Mouse (Mus musculus) forebrain, embryonic 15.5 days (tissue): ENCODE data around the gene Ascc3. TPM values are rescaled to one million over a fixed set of nuclear protein-coding genes. Genes with fewer than 3 reads are reported as not detected.
A peak's percentile ranks its signal among the peaks of the same experiment; 100 is the strongest.

Source experiments
- ATAC-seq: fragments of 200-750 bp; cut with Nextera tagmentation; replicated peaks from 2 replicates; pipeline ENCODE4 v1.8.0; 2017; ENCODE audit warnings: mild to moderate bottlenecking, moderate TSS enrichment, moderate library complexity
- H3K27ac ChIP-seq: fragments of 300-500 bp; sonication (generic); replicated peaks from 2 replicates; pipeline ENCODE4 v1.5.1; 2015; ENCODE audit warnings: mild to moderate bottlenecking, inconsistent platforms
- H3K27me3 ChIP-seq: fragments of 300-500 bp; sonication (generic); 2 replicates; pipeline ENCODE4 v1.6.1; 2015; ENCODE audit warnings: inconsistent platforms
- H3K36me3 ChIP-seq: fragments of 300-500 bp; sonication (generic); 2 replicates; pipeline ENCODE4 v1.6.1; 2015; ENCODE audit warnings: mild to moderate bottlenecking, inconsistent platforms
- H3K4me1 ChIP-seq: fragments of 300-500 bp; sonication (generic); 2 replicates; pipeline ENCODE4 v1.6.1; 2015; ENCODE audit warnings: inconsistent platforms
- H3K4me2 ChIP-seq: fragments of 300-500 bp; sonication (generic); replicated peaks from 2 replicates; pipeline ENCODE4 v1.6.1; 2015; ENCODE audit warnings: mild to moderate bottlenecking, inconsistent platforms
- H3K4me3 ChIP-seq: fragments of 300-500 bp; sonication (generic); 2 replicates; pipeline ENCODE4 v1.5.1; 2015; ENCODE audit warnings: mild to moderate bottlenecking, inconsistent platforms
- H3K9ac ChIP-seq: fragments of 300-500 bp; sonication (generic); replicated peaks from 2 replicates; pipeline ENCODE4 v1.6.1; 2015; ENCODE audit warnings: mild to moderate bottlenecking, inconsistent platforms
- H3K9me3 ChIP-seq: fragments of 300-500 bp; sonication (generic); 2 replicates; pipeline ENCODE4 v1.6.1; 2016; ENCODE audit warnings: inconsistent platforms
- WGBS: fragments of 180-500 bp; shearing (Covaris S2); methylation state at CpG from one replicate; pipeline ENCODE4 v1.1.7; 2015; ENCODE audit warnings: mixed read lengths; 5-methylcytosine and 5-hydroxymethylcytosine counted together
- polyA plus RNA-seq: library from polyadenylated mRNA; unstranded; fragments of >200 nt; fragmentation: Nextera tagmentation; extraction: Ambion mirVana; gene quantifications from 2 replicates; pipeline ENCODE4 v1.2.1, GENCODE M21; 2015

Gene Ascc3
- polyA plus RNA-seq, 1 experiment from 2014 or later = 17.4 TPM

DNA sequence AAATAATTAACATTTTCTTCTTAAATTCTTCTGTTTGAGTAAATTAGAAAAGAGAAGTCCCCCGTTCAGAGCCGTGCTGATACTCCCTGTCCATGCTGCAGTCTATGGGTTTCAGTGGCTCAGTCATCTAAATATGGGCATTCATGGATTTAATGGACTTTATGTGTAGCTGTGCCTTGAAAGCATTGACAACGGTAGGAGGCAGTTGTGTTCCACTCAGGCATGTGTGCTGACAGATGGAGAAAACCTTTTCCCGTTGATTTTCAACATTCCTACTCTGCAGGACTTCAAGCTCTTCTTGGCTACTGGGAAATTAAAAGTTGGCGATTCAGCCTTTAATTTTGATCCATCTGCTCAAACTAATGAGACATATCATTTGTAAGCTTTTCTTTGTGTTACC is 79.0 kb downstream of the Ascc3 start:
- no peaks in the 10 kb centered on the region for H3K9me3 ChIP-seq
- ATAC-seq = peak; percentile 53
- H3K4me2 ChIP-seq = no peak overlapping the region
- H3K9ac ChIP-seq = no peak overlapping the region
- H3K36me3 ChIP-seq = no peaks in the 10 kb centered on the region
- no peaks in the 10 kb centered on the region for H3K27me3 ChIP-seq
- H3K4me3 ChIP-seq = no peak overlapping the region
- 9% methylated on average over 5 of the region's 5 CpGs for WGBS
- H3K4me1 ChIP-seq = no peaks in the 10 kb centered on the region
- H3K27ac ChIP-seq = no peak overlapping the region; the same call in 1 of the 2 replicates

DNA sequence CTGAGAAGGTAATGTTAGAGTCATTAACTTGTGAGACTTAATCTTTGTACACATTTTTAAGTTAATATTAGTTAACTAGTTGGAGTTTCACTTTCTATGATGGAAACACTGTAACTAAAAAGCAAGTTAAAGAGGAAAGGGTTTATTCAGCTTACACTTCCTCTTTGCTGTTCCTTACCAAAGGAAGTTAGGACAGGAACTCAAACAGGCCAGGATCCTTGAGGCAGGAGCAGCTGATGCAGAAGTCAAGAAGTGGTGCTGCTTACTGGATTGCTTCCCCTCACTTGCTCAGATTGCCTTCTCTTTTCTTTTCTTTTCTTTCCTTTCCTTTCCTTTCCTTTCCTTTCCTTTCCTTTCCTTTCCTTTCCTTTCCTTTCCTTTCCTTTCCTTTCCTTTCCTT is 97.9 kb downstream of the Ascc3 start:
- Histone ChIP-seq H3K4me3 (no peak overlapping the region), H3K9me3 (no peaks in the 10 kb centered on the region), H3K9ac (no peak overlapping the region), H3K27ac (no peak overlapping the region), H3K4me1 (no peaks in the 10 kb centered on the region), H3K4me2 (no peak overlapping the region), H3K27me3 (no peaks in the 10 kb centered on the region), H3K36me3 (no peaks in the 10 kb centered on the region)
- no peak for ATAC-seq

DNA sequence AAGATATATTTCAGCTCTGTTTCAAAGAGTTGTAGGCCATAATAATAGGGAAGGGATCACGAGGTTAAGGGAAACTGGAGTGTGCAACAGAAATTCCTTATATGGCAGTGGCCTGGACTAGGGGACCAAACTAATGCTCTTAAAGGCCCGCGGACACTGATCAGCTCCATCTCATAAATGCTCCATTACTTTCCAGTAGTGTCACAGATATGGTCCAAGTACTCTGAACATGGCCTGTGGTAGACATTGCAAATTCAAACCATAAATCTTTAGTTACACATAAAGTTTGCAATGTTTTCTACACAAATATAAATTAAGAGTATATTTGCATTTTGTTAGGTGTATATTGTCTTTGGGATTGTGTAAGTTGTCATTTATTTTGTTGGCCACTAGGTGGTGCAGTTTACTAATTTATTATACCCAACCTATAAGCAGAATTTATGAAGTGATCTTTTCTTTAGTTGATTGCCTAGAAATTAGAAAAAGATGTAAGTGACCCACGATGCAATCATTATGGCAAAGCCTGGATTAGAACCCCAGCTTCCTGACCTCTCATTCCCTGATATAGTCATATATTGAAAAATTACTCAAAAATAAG is 106.5 kb downstream of the Ascc3 start:
- Histone ChIP-seq H3K4me2 (no peak overlapping the region), H3K9ac (no peak overlapping the region), H3K27ac (no peak overlapping the region), H3K36me3 (0 out of 2 replicates have a peak, but pooled peaks cover 5% of the 10 kb centered on the region), H3K4me1 (no peaks in the 10 kb centered on the region), H3K4me3 (no peak overlapping the region), H3K9me3 (no peaks in the 10 kb centered on the region), H3K27me3 (no peaks in the 10 kb centered on the region)
- peak; percentile 81 for ATAC-seq
- 59% methylated on average over 4 of the region's 4 CpGs for WGBS

DNA sequence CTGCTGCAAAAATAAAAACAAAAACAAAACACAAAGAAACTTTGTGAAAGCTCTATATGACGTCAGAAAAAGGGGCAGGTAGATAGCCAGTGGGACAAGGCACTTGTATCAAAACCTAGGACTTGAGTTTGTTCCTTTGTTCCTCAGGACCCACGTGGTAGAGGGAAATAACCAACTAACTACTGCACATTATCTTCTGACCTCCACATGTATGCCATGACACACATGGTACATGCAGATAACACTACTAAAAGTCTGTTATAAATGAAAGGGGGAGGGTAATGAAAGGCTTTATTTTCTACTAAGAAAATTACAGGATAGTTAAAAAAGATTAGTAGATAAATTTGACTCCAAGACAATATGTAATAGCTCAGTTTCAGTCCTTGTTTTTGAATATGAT is 109.3 kb downstream of the Ascc3 start:
- Histone ChIP-seq H3K27ac (no peak overlapping the region), H3K9ac (no peak overlapping the region), H3K4me1 (no peaks in the 10 kb centered on the region; the same call in 1 of the 2 replicates), H3K27me3 (no peaks in the 10 kb centered on the region), H3K4me2 (no peak overlapping the region), H3K36me3 (0 out of 2 replicates have a peak, but pooled peaks cover 5% of the 10 kb centered on the region), H3K4me3 (no peak overlapping the region), H3K9me3 (no peaks in the 10 kb centered on the region)
- no peak for ATAC-seq
- WGBS = 57% methylated on average over 2 of the region's 2 CpGs

DNA sequence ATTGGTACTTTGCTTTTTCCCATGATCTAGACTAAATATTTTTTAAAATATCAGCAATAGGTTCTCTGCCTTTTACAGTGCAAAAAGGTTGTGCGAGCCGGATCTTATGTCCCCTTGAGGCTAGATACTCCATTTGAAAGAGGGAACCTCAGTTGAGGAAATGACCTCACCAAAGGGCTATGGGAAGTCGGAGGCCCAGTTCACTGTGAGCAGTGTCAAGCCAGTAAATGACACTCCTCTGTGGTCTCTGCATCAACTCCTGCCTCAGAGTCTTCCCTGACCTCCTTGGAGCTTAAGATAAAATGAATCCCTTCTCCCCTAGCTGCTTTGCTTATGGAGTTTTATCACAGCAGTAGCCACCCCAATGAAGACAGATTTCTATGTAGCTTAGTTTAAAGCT is 109.9 kb downstream of the Ascc3 start:
- Histone ChIP-seq H3K27me3 (no peaks in the 10 kb centered on the region), H3K4me1 (no peaks in the 10 kb centered on the region; the same call in 1 of the 2 replicates)
- WGBS = 79% methylated on average over 3 of the region's 3 CpGs

DNA sequence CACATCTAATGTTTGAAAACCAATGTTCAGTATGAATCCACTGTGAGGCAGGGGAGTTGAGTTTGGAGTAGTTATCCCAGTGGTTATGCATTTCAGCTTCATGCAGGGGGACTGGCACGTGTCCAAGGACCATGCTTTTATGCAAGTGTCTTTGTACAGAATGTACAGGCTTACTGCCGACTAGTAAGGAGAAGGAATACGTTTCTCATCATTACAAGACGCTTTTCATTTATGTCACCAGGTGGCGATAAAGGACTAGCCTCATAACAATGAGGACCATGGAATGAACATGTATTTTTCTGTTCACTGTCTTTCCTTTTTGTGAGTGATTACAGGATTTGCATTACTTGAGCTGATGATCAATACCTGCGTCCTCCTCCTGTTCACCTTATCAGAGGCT is 111.7 kb downstream of the Ascc3 start:
- no peaks in the 10 kb centered on the region for H3K9me3 ChIP-seq
- no peak overlapping the region for H3K27ac ChIP-seq
- ATAC-seq = peak; percentile 93
- no peak overlapping the region for H3K4me2 ChIP-seq
- 0 out of 2 replicates have a peak, but pooled peaks cover 5% of the 10 kb centered on the region for H3K36me3 ChIP-seq
- H3K27me3 ChIP-seq = no peaks in the 10 kb centered on the region
- H3K9ac ChIP-seq = no peak overlapping the region
- no peak overlapping the region for H3K4me3 ChIP-seq
- 15% methylated on average over 6 of the region's 6 CpGs for WGBS
- H3K4me1 ChIP-seq = no peaks in the 10 kb centered on the region; the same call in 1 of the 2 replicates

More for the DNA sequence above, 109.9 kb downstream of the Ascc3 start:
- ATAC-seq = no peak
- no peaks in the 10 kb centered on the region for H3K9me3 ChIP-seq
- 0 out of 2 replicates have a peak, but pooled peaks cover 5% of the 10 kb centered on the region for H3K36me3 ChIP-seq
- no peak overlapping the region for H3K9ac ChIP-seq
- no peak overlapping the region for H3K4me2 ChIP-seq
- H3K4me3 ChIP-seq = no peak overlapping the region
- H3K27ac ChIP-seq = no peak overlapping the region

DNA sequence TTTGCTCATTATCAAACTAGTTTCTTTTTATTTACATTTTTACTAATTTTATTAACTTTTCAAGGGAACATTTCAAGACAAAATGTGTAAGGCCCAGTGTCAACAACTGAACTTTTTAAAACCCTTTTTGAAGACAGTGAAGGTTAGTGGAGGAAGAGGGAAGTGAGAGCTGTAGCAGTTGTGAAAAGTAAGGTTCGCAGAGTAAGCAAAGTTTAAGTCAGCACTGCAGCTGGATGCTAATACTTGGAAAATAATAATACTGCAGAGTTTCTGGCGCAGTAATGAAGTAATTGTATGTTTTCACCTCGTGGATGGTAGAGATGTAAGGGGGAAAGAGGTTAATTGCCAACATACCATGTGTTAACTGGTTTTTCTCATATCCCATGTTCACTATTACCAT is 112.4 kb downstream of the Ascc3 start:
- no peaks in the 10 kb centered on the region for H3K27me3 ChIP-seq
- no peaks in the 10 kb centered on the region; the same call in 1 of the 2 replicates for H3K4me1 ChIP-seq
- no peaks in the 10 kb centered on the region for H3K9me3 ChIP-seq
- H3K4me3 ChIP-seq = no peak overlapping the region
- ATAC-seq = no peak
- 88% methylated on average over 3 of the region's 3 CpGs for WGBS
- no peak overlapping the region for H3K9ac ChIP-seq
- 0 out of 2 replicates have a peak, but pooled peaks cover 5% of the 10 kb centered on the region for H3K36me3 ChIP-seq
- no peak overlapping the region for H3K4me2 ChIP-seq
- H3K27ac ChIP-seq = no peak overlapping the region

DNA sequence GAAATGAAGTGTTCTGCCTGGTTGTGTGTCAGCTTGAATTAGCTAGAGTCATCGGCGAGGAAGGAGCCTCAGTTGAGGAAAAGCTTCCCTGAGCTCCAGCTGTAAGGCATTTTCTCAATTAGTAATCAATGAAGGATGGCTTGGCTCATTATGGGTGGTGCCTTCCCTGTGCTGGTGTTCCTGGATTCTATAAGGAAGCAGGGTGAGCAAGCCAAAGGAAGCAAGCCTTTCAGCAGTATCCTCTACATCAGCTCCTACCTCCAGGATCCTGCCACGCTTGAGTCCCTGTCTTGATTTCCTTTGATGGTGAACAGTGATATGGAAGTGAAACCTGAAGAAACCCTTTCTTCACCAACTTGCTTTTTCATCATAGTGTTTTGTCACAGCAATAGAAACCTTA is 118.8 kb downstream of the Ascc3 start:
- 61% methylated on average over 3 of the region's 3 CpGs for WGBS
- Histone ChIP-seq H3K4me2 (no peak overlapping the region), H3K9me3 (no peaks in the 10 kb centered on the region), H3K4me1 (no peaks in the 10 kb centered on the region), H3K9ac (no peak overlapping the region), H3K27me3 (no peaks in the 10 kb centered on the region), H3K36me3 (0 out of 2 replicates have a peak, but pooled peaks cover 2% of the 10 kb centered on the region), H3K27ac (peak overlapping the region; percentile 20; the same call in 1 of the 2 replicates), H3K4me3 (no peak overlapping the region)
- 0 out of 2 replicates have a peak, but pooled peaks have one; percentile 13 for ATAC-seq

DNA sequence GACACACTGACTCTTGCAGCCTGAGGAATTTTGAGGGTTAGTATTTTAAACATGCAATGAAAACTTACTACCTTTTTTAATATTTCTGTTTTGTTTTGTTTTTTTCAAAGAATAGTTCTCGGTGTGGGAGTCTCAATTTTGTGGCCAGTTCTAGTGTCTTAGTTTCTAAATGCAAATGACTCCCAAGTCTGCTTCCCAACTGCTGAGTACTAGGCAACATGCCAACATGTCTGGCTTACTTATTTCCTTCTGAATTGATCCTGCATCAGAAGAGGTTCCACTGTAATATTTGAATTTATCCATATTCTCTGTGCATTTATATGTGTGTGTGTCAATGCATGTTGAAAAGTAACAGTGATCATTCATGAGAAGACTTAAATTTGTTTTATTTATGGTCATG is 119.3 kb downstream of the Ascc3 start:
- no peak for ATAC-seq
- no peak overlapping the region for H3K4me3 ChIP-seq
- no peak overlapping the region for H3K4me2 ChIP-seq
- 27% methylated on average over 1 of the region's 1 CpGs for WGBS
- no peaks in the 10 kb centered on the region for H3K4me1 ChIP-seq
- H3K9ac ChIP-seq = no peak overlapping the region
- H3K27ac ChIP-seq = no peak overlapping the region
- no peaks in the 10 kb centered on the region for H3K27me3 ChIP-seq
- no peaks in the 10 kb centered on the region for H3K9me3 ChIP-seq
- H3K36me3 ChIP-seq = 0 out of 2 replicates have a peak, but pooled peaks cover 2% of the 10 kb centered on the region

DNA sequence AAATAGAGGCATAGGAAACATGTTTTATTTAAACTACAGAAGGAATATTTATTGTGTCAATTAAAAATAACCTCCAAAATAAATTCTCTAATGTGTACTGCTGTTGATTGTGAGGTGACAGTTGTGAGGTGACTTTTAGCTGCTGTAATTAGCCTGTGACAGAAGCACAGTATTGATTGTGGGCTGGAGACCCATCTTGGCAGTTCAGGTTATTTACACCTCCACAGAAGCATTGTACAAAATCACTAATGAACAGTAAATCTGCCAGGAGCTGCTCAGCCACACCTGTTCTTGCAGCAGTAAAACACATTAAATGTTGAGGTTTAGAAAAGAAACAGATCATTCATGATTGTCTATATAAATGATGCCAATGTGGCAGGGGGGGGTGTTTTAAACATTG is 141.0 kb downstream of the Ascc3 start:
- H3K27ac ChIP-seq = no peak overlapping the region
- H3K9me3 ChIP-seq = no peaks in the 10 kb centered on the region
- no peak for ATAC-seq
- no peaks in the 10 kb centered on the region for H3K27me3 ChIP-seq
- peaks cover 6% of the 10 kb centered on the region; the same call in 1 of the 2 replicates for H3K36me3 ChIP-seq
- no peak overlapping the region for H3K9ac ChIP-seq
- no peaks in the 10 kb centered on the region for H3K4me1 ChIP-seq
- no peak overlapping the region for H3K4me2 ChIP-seq
- no peak overlapping the region for H3K4me3 ChIP-seq

DNA sequence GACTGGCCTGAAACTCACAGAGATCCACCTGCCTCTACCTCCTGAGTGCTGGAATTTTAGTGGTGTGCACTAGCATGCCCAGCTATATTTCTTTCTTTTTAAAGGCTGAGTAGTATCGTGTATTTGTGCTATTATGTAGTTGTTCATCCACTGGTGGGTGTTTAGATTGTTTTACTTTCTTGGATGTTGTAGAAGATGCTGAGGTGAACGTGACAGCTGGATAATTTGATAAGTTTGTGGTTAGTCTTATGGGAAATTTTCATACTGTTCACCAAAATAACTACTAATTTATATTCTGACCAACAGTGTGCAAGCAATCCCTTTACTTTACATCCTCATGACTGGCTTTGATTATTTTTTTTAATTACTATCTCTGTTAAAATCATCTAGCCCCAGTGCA is 169.6 kb downstream of the Ascc3 start:
- 86% methylated on average over 2 of the region's 2 CpGs for WGBS
- Histone ChIP-seq H3K27ac (no peak overlapping the region), H3K4me1 (peaks cover 6% of the 10 kb centered on the region; the same call in 1 of the 2 replicates), H3K4me2 (no peak overlapping the region), H3K9me3 (no peaks in the 10 kb centered on the region), H3K4me3 (no peak overlapping the region), H3K27me3 (no peaks in the 10 kb centered on the region), H3K9ac (no peak overlapping the region), H3K36me3 (no peaks in the 10 kb centered on the region)
- no peak for ATAC-seq

DNA sequence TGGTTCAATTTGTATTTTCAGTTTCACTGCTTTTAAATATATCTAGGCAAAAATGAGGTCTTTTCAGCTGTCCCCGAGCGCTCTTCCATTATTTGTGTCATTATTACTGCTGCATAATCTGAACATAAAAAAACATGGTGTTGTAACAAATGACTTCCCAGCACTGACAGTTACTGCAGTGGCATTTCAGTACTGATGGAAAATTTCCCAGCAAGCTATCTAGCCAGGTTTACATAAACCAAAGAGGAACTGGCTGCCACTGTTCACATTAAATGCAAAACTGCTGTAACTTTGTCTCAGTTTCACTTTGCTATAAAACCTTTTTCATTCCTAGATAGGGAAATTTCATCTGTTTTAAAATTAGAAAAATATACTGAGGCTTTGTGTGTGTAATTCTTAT is 170.5 kb downstream of the Ascc3 start:
- no peaks in the 10 kb centered on the region for H3K36me3 ChIP-seq
- H3K4me3 ChIP-seq = no peak overlapping the region
- peaks cover 6% of the 10 kb centered on the region; the same call in 1 of the 2 replicates for H3K4me1 ChIP-seq
- no peak overlapping the region for H3K4me2 ChIP-seq
- 71% methylated on average over 2 of the region's 2 CpGs for WGBS
- H3K9ac ChIP-seq = no peak overlapping the region
- no peak overlapping the region for H3K27ac ChIP-seq
- no peaks in the 10 kb centered on the region for H3K9me3 ChIP-seq
- ATAC-seq = no peak
- H3K27me3 ChIP-seq = no peaks in the 10 kb centered on the region
